Mouse (Mus musculus) thymus, postnatal 36 days (tissue): ENCODE data around the gene Tmem262.
"Not testable (repeated sequence)": the region's sequence is repeated elsewhere in the genome, so short reads cannot be mapped to it uniquely, and the experiment has no call there.

Source experiments
- DNase-seq, 2 experiments: peaks; one replicate each; pipeline ENCODE4 v3.0.0; 2022; ENCODE audit warnings: mixed read lengths in 2 of 2

Gene Tmem262

GRCm38 (mm10) chr19:6079983-6080480, at the start of gene Tmem262:
Tmem262 (plus strand) TSS chr19:6080033.
- no peak for DNase-seq

GRCm38 (mm10) chr19:6030520-6031280, 49.1 kb upstream of the Tmem262 start:
- DNase-seq: no peak

DNA sequence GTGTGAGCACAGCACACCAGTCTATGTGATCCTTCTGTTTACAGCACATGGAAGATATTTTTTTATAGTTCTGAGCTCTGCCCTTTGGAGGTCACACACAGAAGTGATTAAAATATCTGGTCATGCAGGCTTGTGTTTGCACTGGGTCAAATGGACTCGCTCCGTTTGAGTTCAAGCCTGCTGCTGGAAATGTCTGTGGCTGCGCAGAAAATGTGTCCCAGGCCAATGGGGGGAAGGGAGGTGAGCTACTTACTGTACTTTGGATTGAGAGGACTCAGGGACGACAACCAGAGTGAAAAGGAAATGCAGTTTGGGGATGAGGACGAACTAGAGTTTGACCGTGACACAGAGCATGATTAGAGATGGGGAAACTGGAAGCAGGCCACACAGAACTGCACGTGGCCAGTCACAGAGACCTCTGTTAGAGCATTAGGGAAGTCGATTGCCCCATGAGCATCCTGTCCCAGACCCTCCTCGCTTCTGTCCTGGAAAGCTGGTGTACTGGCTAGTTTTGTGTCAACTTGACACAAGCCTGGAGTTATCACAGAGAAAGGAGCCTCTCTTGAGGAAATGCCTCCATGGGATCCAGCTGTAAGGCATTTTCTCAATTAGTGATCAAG, 43.8 kb upstream of the Tmem262 start:
- no peak for DNase-seq

- no peak for DNase-seq
Observed at GRCm38 (mm10) chr19:6037695-6038094, 42.1 kb upstream of the Tmem262 start.

GRCm38 (mm10) chr19:6038326-6038725, 41.5 kb upstream of the Tmem262 start:
- DNase-seq: no peak

- no peak for DNase-seq
Observed at GRCm38 (mm10) chr19:6040002-6040401, 39.8 kb upstream of the Tmem262 start.

DNA sequence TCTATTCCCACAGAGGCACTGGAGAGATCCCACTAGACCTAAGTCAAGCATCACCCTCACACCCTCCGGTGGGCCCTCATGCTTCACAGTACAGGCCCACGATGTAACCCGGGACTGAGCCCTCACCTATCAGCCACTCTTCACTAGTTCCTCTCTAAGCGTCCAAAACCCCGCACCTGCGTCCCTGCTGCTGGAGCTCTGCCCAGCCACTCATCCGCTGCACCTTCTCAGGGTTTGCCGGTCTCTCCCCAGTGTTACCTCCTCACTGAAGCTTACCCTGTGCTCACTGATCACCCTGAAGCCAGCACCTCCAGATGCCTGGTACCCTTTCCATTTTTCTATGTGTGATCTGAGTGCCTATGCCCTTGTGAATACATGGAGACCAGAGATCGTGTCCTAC, 37.5 kb upstream of the Tmem262 start:
- DNase-seq: no peak

GRCm38 (mm10) chr19:6044102-6044501, 35.7 kb upstream of the Tmem262 start:
- DNase-seq: not testable (repeated sequence)

DNA sequence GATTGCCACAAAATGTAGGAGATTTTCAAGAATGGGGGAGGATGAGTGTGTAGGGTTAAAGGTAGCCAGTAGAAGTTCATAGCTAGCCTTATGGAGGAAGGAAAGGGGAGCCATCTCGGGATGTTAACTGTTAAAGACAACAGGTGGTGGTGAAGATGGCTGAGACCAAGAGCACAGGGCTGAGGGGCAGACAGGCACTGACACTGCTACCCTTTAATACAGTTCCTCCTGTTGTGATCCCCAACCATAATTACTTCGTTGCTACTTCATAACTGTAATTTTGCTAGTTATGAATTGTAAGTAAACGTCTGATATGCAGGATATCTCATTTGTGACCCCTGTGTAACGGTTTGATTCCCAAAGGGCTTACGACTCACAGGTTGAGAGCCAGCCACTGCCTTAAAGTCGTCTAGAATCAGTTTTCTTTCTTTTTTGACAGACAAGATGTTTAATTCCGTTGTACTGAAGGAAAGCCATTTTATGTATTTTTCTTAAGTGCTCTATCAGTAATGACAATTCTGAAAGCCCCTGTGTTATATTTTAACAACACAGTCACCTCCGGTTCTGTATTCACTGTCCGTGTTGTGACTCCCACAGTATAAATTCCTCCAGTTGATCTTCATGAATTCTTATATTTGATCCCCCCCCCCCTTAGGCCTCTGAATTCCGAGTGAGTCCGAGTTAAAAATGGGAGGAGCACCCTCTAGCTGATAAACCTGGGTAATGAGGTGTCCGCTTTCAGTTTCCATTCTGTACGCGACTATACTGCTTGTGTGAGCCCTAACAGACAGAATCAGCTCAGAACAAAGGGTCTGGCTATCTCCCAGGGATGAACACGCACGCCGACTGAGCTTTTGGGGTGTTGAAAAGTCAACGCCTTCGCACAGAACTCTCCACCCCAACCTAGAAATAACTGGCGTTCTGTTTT, 34.2 kb upstream of the Tmem262 start:
- no peak for DNase-seq

GRCm38 (mm10) chr19:6046294-6047153, 33.3 kb upstream of the Tmem262 start, which contains the start of gene Syvn1:
Syvn1 (plus strand) TSS chr19:6046576.
- DNase-seq: peak; percentile 88 to 89

DNA sequence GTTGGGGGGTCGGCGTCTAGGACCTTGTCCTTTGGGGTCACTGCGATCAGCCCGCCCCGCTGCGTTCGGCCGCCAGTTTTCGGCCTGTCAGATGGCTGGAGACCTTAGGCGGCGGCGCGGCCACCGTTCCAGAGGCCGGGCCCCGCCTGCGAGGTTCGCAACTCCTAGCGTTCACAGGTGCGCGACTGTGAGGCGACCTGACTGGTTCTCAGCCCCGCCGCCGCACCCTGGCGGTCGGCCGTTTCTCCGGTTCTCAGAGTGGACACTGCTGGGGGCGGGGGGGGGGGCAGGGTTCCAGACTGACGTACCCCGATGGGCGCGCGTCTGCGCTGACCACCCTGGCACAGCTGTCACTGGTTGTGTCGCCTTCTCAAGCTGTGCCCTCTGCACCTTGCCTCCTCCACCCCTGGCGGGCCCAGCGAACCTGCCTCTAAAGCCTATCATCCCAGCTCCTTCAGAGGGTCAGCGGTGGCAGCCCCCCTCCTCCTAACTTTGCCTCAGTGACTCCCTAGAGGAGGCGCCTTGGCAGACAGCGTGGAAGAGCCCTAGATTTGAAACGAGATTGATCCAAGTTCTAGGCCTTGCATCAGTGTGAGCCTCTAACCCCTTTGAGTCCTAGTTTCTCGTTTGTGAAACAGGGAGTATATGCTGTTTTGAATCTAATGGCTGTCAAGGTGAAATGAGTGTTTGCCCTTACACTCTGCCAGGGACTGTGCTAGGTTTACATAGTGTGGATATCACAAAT, 32.5 kb upstream of the Tmem262 start:
- DNase-seq: no peak

DNA sequence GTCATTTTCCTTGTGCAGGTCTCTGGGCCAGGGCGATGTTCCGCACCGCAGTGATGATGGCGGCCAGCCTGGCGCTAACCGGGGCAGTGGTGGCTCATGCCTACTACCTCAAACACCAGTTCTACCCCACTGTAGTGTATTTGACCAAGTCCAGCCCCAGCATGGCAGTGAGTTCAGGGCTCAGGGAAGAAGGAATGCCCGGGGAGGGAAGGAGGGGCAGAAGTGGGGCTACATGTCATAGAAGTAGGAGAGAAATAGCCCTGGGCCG, 32.0 kb upstream of the Tmem262 start:
- no peak for DNase-seq

DNA sequence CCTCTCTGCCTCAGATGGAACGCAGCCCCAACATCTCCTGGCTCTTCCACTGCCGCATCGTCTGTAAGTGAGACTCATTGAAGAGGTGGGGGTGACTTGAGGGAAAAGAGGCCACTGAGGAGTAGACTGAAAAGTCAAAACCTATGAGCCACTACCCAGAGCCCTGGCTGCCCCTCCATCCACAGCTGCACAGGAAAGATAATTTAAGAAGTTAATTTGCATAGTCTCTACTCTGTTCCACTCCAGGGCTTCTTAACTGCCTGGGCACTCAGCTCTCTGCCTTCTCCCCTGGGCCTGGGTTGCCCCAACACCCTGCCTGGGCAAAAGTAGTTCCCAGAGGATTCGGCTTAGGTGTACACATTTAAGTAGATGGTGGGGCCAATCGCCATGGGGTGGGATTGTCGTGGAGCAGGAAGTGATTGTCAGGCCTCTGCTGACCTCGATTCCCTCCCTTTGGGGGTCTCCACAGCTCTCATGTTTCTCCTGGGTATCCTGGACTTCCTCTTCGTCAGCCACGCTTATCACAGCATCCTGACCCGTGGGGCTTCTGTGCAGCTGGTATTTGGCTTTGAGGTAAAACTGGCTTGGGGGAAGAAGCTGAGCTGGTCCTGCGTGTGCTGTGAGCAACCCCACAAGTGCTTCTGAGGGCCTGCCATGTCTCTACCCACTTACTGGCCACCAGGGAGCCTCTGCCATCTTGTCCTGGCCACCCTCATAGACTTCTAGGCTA, 31.0 kb upstream of the Tmem262 start:
- DNase-seq: no peak

GRCm38 (mm10) chr19:6052516-6052915, 27.3 kb upstream of the Tmem262 start:
- no peak for DNase-seq

- no peak for DNase-seq
Observed at GRCm38 (mm10) chr19:6054296-6054695, 25.5 kb upstream of the Tmem262 start.

GRCm38 (mm10) chr19:6056696-6057095, 23.1 kb upstream of the Tmem262 start:
- DNase-seq: no peak

DNA sequence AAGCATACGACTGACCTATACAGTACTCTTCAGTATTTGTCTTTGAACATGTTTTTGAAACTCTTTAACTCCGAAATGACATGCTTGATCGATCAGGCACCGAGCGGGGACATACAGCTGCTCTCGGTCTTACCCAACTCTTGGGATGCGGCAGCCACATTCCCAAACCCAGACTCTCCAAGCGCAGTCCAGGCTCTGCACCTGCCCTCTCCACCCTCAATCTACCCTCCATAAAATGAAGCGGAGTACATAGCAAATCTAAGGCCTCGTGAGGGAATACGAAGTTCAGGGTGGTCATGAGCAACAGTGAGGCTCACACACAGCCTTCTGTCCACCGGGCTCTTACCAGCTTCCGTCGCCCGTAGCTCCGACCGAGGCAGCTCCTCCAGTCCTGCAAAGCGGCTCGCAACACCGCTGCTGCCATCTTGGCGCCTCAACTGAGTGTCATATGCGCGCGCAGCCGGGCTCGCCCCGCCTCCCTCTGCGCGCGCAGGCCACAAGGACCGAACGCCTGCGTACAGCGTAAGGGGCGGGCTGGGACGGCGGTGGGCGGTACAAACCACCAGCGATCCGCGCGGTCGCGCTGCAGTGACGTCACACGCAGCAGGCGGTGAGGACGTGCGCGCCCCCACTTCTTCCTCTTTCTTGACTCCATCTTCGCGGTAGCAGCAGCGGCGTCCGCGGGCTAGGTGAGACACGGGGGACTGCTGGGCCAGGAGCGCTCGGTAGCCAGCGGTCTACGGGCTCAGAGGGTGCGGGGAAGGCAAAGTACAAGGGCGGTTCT, 22.3 kb upstream of the Tmem262 start, which contains the start of the genes Mrpl49 and Fau:
Mrpl49 (minus strand) TSS at position 473 of the 784 bp plus-strand sequence.
Fau (plus strand) TSS at position 532 of the 784 bp plus-strand sequence.
- DNase-seq: peak; percentile 99

GRCm38 (mm10) chr19:6058513-6058912, 21.3 kb upstream of the Tmem262 start:
- DNase-seq: no peak

- no peak for DNase-seq
Observed at GRCm38 (mm10) chr19:6058966-6059365, 20.9 kb upstream of the Tmem262 start.

DNA sequence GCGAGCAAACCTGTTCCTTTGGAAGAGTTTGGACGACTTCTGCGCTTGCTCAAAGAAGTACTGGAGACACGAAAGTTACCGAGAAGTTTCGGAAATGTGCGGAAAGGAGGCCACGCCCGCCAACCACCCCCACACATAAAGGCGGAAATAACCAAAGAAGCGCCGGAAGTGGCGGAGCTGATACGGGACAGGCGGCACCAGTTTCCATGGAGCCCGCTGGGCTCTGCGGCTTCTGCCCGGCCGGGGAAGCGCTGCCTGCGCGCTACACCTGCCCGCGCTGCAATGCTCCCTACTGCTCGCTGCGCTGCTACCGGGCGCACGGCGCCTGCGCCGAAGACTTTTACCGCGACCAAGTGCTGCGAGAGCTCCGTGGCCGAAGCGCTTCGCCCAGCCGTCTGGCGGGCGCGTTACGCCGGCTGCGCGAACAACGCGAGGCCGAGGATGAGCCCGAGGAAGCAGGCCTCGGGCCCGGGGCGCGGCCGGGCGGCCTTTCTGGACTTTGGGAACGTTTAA, 18.8 kb upstream of the Tmem262 start, which contains the start of gene Znhit2:
Znhit2 (plus strand) TSS at position 172 of the 513 bp plus-strand sequence.
- peak; percentile 93 to 95 for DNase-seq
